Mouse (Mus musculus): ENCODE results near the gene Ldlr. TPM values are rescaled to one million over a fixed set of nuclear protein-coding genes. Genes with fewer than 3 reads are reported as not detected.
A peak's percentile ranks its signal among the peaks of the same experiment; 100 is the strongest.
"Not testable (repeated sequence)": the region's sequence is repeated elsewhere in the genome, so short reads cannot be mapped to it uniquely, and the experiment has no call there.

The Ldlr gene
- total RNA-seq, 2 experiments from 2014 or later: 3.7 to 6.9 TPM

DNA sequence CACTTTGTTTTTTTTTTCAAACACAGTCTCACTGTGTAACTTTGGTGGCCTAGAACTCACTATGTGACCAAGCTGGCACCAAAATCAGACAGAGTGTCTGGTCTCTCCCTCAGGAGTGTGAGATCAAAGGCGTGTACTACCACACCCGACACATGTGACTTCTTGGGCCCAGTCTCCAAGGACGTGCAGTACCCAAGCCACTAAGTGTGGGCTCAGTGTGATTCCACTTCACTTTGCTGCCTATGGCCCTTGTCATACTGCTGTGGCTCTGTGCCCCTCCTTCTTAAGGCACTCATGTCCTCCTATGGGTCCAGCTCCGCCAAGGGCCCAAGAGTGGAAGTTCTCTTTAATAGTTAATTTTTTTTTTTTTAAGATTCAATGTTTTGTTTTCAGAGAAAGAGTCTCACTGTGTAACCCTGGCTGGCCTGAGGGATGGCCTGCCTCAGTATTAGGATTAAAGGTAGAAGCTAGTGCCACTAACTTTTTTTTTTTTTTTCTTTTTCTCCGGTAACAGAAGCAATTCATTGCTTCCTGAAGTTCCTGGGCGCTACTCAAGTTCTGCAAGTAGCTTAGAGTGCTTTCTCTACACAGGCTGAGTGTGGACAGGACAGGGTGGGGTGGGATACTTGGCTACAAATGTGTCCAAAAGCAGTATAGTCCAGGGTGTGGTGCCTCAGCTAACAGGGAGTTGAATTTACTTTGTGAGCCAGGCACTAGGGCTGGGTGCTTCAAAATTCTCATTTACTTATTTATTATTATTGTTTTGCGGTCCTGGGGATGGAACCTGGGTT, 61.4 kb downstream of the Ldlr start:
- ATAC-seq (replicated peaks; ENCODE audit: low FRiP score, poor library complexity, severe bottlenecking): no peak

DNA sequence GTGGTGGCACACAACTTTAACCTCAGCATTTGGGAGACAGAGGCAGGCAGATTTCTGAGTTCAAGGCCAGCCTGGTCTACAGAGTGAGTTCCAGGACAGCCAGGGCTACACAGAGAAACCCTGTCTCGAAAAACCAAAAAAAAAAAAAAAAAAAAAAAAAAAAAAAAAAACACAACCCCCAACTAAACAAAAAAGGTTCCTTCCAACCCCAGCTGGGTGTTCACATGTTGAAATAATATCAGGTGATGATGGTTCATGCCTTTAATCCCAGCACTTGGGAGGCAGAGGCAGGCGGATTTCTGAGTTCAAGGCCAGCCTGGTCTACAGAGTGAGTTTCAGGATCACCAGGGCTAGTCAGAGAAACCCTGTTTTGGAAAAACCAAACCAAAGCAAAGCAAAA, 63.0 kb downstream of the Ldlr start:
- not testable (repeated sequence) for ATAC-seq (replicated peaks; ENCODE audit: low FRiP score, poor library complexity, severe bottlenecking)

- peak; percentile 78 for ATAC-seq (replicated peaks; ENCODE audit: low FRiP score, poor library complexity, severe bottlenecking)
These were observed 63.6 kb downstream of the Ldlr start for GRCm38 (mm10) chr9:21786906-21787305.

DNA sequence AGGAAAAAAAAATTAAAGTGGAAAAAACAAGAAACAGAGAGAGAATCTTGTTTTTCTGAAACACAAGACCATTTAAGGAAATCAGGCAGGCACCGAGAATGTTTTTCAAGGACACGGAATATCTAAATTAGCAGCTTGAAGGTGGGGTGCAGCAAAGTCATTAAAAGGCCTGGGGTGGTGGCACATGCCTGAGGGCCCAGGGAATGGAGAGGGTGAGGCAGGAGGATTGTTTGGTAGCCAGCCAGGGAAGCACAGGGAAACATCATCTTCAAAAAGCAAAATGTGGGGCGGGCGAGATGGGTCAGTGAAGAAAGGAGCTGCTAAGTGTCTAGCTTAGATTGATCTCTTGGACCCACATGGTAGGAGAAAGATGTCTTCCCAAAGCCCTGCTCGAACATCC, 64.4 kb downstream of the Ldlr start:
- ATAC-seq (replicated peaks; ENCODE audit: low FRiP score, poor library complexity, severe bottlenecking): no peak

DNA sequence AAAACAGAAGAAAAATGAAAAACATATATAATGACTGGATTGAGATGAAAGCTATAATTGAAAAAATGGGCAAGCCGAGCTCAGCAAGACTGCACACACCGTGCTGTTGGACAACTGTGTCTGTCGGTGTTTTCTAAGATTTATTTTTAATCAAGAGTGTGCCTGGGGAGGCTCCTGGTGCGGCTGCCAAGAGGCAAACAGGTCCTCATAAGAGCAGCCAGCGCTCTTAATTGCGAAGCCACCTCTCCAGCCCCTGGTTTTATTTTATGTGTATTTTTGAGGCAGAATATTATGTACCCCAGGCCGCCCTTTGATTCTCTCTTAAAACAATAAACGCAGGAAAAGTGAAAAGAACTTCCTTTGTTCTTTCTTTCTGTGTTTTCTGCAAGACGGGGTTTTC, 65.0 kb downstream of the Ldlr start:
- ATAC-seq (replicated peaks; ENCODE audit: low FRiP score, poor library complexity, severe bottlenecking): no peak

- no peak for ATAC-seq (replicated peaks; ENCODE audit: low FRiP score, poor library complexity, severe bottlenecking)
These were observed 68.6 kb downstream of the Ldlr start for GRCm38 (mm10) chr9:21791861-21792260.

DNA sequence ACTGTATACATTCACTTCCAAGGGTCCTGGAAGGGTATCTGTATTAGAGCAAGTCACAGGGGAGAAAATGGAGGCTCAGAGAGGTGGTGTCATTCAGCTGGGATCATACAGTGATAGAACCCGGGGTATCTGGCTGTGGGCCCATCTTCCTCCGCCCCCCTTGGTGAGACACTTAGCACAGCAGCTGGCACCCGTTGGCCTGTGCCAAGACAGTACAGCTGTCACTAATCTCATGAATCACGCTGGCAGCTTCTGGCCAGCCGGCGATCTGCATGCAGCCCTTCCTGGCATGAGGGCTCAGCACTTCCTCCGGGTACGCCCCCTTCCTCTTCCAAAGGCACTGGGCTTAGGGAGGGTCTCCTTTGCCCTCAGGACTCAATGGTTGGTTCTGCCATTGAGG, 69.4 kb downstream of the Ldlr start:
- no peak for ATAC-seq (replicated peaks; ENCODE audit: low FRiP score, poor library complexity, severe bottlenecking)

DNA sequence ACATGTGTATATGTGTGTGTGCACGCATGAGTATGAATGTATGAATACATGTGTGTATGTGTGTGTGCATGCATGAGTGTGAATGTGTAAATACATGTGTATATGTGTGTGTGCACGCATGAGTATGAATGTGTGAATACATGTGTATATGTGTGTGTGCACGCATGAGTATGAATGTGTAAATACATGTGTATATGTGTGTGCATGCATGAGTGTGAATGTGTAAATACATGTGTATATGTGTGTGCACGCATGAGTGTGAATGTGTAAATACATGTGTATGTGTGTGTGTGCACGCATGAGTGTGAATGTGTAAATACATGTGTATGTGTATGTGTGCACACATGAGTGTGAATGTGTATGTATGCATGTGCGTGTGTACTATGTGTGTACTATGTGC, 70.2 kb downstream of the Ldlr start:
- not testable (repeated sequence) for ATAC-seq (replicated peaks; ENCODE audit: low FRiP score, poor library complexity, severe bottlenecking)

GRCm38 (mm10) chr9:21794344-21794834, 71.1 kb downstream of the Ldlr start:
- ATAC-seq (replicated peaks; ENCODE audit: low FRiP score, poor library complexity, severe bottlenecking): no peak

- ATAC-seq (replicated peaks; ENCODE audit: low FRiP score, poor library complexity, severe bottlenecking): no peak
These were observed 71.6 kb downstream of the Ldlr start for GRCm38 (mm10) chr9:21794925-21795324.

DNA sequence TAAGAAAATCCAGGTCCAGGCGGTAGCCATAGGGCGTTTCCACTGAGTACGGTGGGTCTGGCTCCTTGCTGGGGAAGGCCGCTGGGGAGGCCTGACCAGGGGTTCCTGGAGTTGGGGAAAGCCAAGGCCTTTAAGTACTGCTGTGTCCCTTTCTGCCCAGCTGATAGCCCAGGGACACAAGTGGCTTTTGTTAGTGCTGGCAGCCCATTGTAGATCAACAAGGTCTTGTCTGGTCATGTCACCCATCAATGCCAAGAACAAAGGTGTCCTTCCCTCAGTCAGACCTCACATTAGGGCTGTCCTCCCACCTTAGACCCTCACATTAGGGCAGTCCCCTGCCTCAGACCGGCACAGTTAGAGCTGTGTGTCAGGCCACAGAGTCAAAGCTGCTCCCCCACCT, 72.3 kb downstream of the Ldlr start:
- no peak for ATAC-seq (replicated peaks; ENCODE audit: low FRiP score, poor library complexity, severe bottlenecking)

- no peak for ATAC-seq (replicated peaks; ENCODE audit: low FRiP score, poor library complexity, severe bottlenecking)
These were observed 73.0 kb downstream of the Ldlr start for GRCm38 (mm10) chr9:21796259-21796658.

- no peak for ATAC-seq (replicated peaks; ENCODE audit: low FRiP score, poor library complexity, severe bottlenecking)
These were observed 73.6 kb downstream of the Ldlr start for GRCm38 (mm10) chr9:21796919-21797318.

DNA sequence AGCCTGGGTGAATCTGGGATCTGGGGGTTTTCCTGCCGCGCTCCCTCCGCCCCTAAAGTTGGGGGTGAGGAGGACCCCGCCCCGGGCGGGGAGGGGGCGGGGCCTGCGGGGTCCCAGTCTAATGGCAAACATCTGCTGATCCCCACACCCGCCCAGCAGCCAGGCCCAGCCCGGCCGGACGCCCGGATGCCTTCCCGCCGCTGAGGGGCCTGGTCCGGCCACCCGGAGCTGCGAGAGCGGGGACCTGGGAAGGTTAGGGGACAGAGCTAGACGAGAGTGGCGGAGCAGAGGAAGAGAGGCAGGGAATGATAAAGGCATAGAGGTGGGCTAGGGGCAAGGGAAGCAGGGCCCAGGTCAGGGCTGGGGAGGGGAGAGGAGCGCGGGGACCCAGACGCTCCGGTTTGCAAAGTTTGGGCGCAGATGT, 74.7 kb downstream of the Ldlr start:
- ATAC-seq (replicated peaks; ENCODE audit: low FRiP score, poor library complexity, severe bottlenecking): no peak

- ATAC-seq (replicated peaks; ENCODE audit: low FRiP score, poor library complexity, severe bottlenecking): peak; percentile 83
These were observed 75.2 kb downstream of the Ldlr start, which contains the start of gene Kank2 for GRCm38 (mm10) chr9:21798345-21799009. Gene Kank2, minus strand, starts transcription at chr9:21798744.

GRCm38 (mm10) chr9:21799010-21799350, 75.7 kb downstream of the Ldlr start:
- ATAC-seq (replicated peaks; ENCODE audit: low FRiP score, poor library complexity, severe bottlenecking): no peak

Other genes with a start within 250 kb of the Ldlr start
- gene Tmed1, start 213.2 kb upstream of the Ldlr start, total RNA-seq (2015; ENCODE audit: low replicate concordance): 2.1 and 3.6 TPM in 2 replicates
- 0.85 and 5.9 TPM in 2 replicates for gene Tmed1, start 213.2 kb upstream of the Ldlr start, total RNA-seq (2017; ENCODE audit: low replicate concordance)
- gene AB124611, start 197.3 kb upstream of the Ldlr start, total RNA-seq (2015; ENCODE audit: low replicate concordance): 37.3 and 39.5 TPM in 2 replicates
- 39.3 and 42.3 TPM in 2 replicates for gene AB124611, start 197.3 kb upstream of the Ldlr start, total RNA-seq (2017; ENCODE audit: low replicate concordance)
- gene Carm1, start 176.6 kb upstream of the Ldlr start, total RNA-seq (2015; ENCODE audit: low replicate concordance): 35.7 and 90.5 TPM in 2 replicates
- gene Carm1, start 176.6 kb upstream of the Ldlr start, total RNA-seq (2017; ENCODE audit: low replicate concordance): 51.5 and 54.9 TPM in 2 replicates
- gene Timm29, start 130.8 kb upstream of the Ldlr start, total RNA-seq (2015; ENCODE audit: low replicate concordance): 11.1 and 16.7 TPM in 2 replicates
- 16.2 and 17.0 TPM in 2 replicates for gene Timm29, start 130.8 kb upstream of the Ldlr start, total RNA-seq (2017; ENCODE audit: low replicate concordance)
- gene Yipf2, start 130.7 kb upstream of the Ldlr start, total RNA-seq (2015; ENCODE audit: low replicate concordance): 1.3 and 2.3 TPM in 2 replicates
- 2.6 and 5.7 TPM in 2 replicates for gene Yipf2, start 130.7 kb upstream of the Ldlr start, total RNA-seq (2017; ENCODE audit: low replicate concordance)
- 18.4 and 19.6 TPM in 2 replicates for gene Smarca4, start 107.3 kb upstream of the Ldlr start, total RNA-seq (2015; ENCODE audit: low replicate concordance)
- 25.8 and 33.6 TPM in 2 replicates for gene Smarca4, start 107.3 kb upstream of the Ldlr start, total RNA-seq (2017; ENCODE audit: low replicate concordance)
- gene Spc24, start 36.8 kb downstream of the Ldlr start, total RNA-seq (2015; ENCODE audit: low replicate concordance): 28.0 and 63.8 TPM in 2 replicates
- 23.6 and 31.9 TPM in 2 replicates for gene Spc24, start 36.8 kb downstream of the Ldlr start, total RNA-seq (2017; ENCODE audit: low replicate concordance)
- gene Kank2, start 75.3 kb downstream of the Ldlr start, total RNA-seq (2015; ENCODE audit: low replicate concordance): 1.2 TPM in 1 of 2 replicates, not detected in the other
- gene Kank2, start 75.3 kb downstream of the Ldlr start, total RNA-seq (2017; ENCODE audit: low replicate concordance): 0.09 TPM in 1 of 2 replicates, not detected in the other
- gene Angptl8, start 112.0 kb downstream of the Ldlr start, total RNA-seq (2015; ENCODE audit: low replicate concordance): 1.3 TPM in 1 of 2 replicates, not detected in the other
- gene Angptl8, start 112.0 kb downstream of the Ldlr start, total RNA-seq (2017; ENCODE audit: low replicate concordance): not detected in 2 replicates
- gene Dock6, start 129.2 kb downstream of the Ldlr start, total RNA-seq (2015; ENCODE audit: low replicate concordance): not detected in 2 replicates
- gene Dock6, start 129.2 kb downstream of the Ldlr start, total RNA-seq (2017; ENCODE audit: low replicate concordance): not detected in 2 replicates
- 17.1 and 21.5 TPM in 2 replicates for gene Rab3d, start 194.7 kb downstream of the Ldlr start, total RNA-seq (2015; ENCODE audit: low replicate concordance)
- 11.2 and 13.4 TPM in 2 replicates for gene Rab3d, start 194.7 kb downstream of the Ldlr start, total RNA-seq (2017; ENCODE audit: low replicate concordance)
- not detected in 2 replicates for gene Ccdc159, start 204.0 kb downstream of the Ldlr start, total RNA-seq (2015; ENCODE audit: low replicate concordance)
- not detected in 2 replicates for gene Ccdc159, start 204.0 kb downstream of the Ldlr start, total RNA-seq (2017; ENCODE audit: low replicate concordance)
- gene Tmem205, start 204.1 kb downstream of the Ldlr start, total RNA-seq (2015; ENCODE audit: low replicate concordance): 9.8 and 15.7 TPM in 2 replicates
- 1.5 TPM in 2 replicates for gene Tmem205, start 204.1 kb downstream of the Ldlr start, total RNA-seq (2017; ENCODE audit: low replicate concordance)
- gene Plppr2, start 213.6 kb downstream of the Ldlr start, total RNA-seq (2015; ENCODE audit: low replicate concordance): 0.42 TPM in 1 of 2 replicates, not detected in the other
- gene Plppr2, start 213.6 kb downstream of the Ldlr start, total RNA-seq (2017; ENCODE audit: low replicate concordance): not detected in 2 replicates
- 0.58 and 1.5 TPM in 2 replicates for gene Swsap1, start 232.3 kb downstream of the Ldlr start, total RNA-seq (2015; ENCODE audit: low replicate concordance)
- 3.8 and 6.6 TPM in 2 replicates for gene Swsap1, start 232.3 kb downstream of the Ldlr start, total RNA-seq (2017; ENCODE audit: low replicate concordance)
- 68.1 and 70.3 TPM in 2 replicates for gene Epor, start 240.0 kb downstream of the Ldlr start, total RNA-seq (2015; ENCODE audit: low replicate concordance)
- gene Epor, start 240.0 kb downstream of the Ldlr start, total RNA-seq (2017; ENCODE audit: low replicate concordance): 70.3 and 91.0 TPM in 2 replicates

Measured in erythroblast, adult 5-6 weeks (primary cell).